Mouse (Mus musculus) urinary bladder, postnatal 14 days (tissue): ENCODE measurements around the gene Mindy4b-ps.
"Not testable (repeated sequence)": the region's sequence is repeated elsewhere in the genome, so short reads cannot be mapped to it uniquely, and the experiment has no call there.

Source experiments
- DNase-seq: peaks from one replicate; pipeline ENCODE4 v3.0.0; 2021; ENCODE audit warnings: low spot score

Gene Mindy4b-ps

GRCm38 (mm10) chr3:58822211-58822610 is at the start of gene Mindy4b-ps:
TSS of gene Mindy4b-ps (minus strand) at chr3:58822311.
- DNase-seq: no peak

- not testable (repeated sequence) for DNase-seq
Observed at GRCm38 (mm10) chr3:58871882-58872281, 49.8 kb upstream of the Mindy4b-ps start.

- DNase-seq: no peak
Observed at GRCm38 (mm10) chr3:58865690-58866089, 43.6 kb upstream of the Mindy4b-ps start.

GRCm38 (mm10) chr3:58862976-58863375 is 40.9 kb upstream of the Mindy4b-ps start:
- DNase-seq: no peak

- no peak for DNase-seq
Observed at GRCm38 (mm10) chr3:58843415-58843814, 21.3 kb upstream of the Mindy4b-ps start.

- no peak for DNase-seq
Observed at GRCm38 (mm10) chr3:58833442-58834160, 11.5 kb upstream of the Mindy4b-ps start.

GRCm38 (mm10) chr3:58832888-58833287 is 10.8 kb upstream of the Mindy4b-ps start:
- DNase-seq: no peak

GRCm38 (mm10) chr3:58831586-58831985 is 9.5 kb upstream of the Mindy4b-ps start:
- DNase-seq: no peak

GRCm38 (mm10) chr3:58829926-58830325 is 7.8 kb upstream of the Mindy4b-ps start:
- DNase-seq: no peak

GRCm38 (mm10) chr3:58828366-58829153 is 6.4 kb upstream of the Mindy4b-ps start:
- no peak for DNase-seq

GRCm38 (mm10) chr3:58826266-58826665 is 4.2 kb upstream of the Mindy4b-ps start:
- DNase-seq: no peak

GRCm38 (mm10) chr3:58817337-58817736 is 4.8 kb downstream of the Mindy4b-ps start:
- DNase-seq: no peak

GRCm38 (mm10) chr3:58814191-58814590 is 7.9 kb downstream of the Mindy4b-ps start:
- DNase-seq: no peak

GRCm38 (mm10) chr3:58810353-58810752 is 11.8 kb downstream of the Mindy4b-ps start:
- no peak for DNase-seq

GRCm38 (mm10) chr3:58809111-58809915 is 12.8 kb downstream of the Mindy4b-ps start:
- DNase-seq: no peak

- DNase-seq: no peak
Observed at GRCm38 (mm10) chr3:58808636-58809035, 13.5 kb downstream of the Mindy4b-ps start.

- DNase-seq: no peak
Observed at GRCm38 (mm10) chr3:58804745-58805144, 17.4 kb downstream of the Mindy4b-ps start.

- DNase-seq: no peak
Observed at GRCm38 (mm10) chr3:58798676-58799075, 23.4 kb downstream of the Mindy4b-ps start.

- DNase-seq: no peak
Observed at GRCm38 (mm10) chr3:58798245-58798644, 23.9 kb downstream of the Mindy4b-ps start.

- no peak for DNase-seq
Observed at GRCm38 (mm10) chr3:58789473-58789872, 32.6 kb downstream of the Mindy4b-ps start.

- no peak for DNase-seq
Observed at GRCm38 (mm10) chr3:58789033-58789432, 33.1 kb downstream of the Mindy4b-ps start.

- no peak for DNase-seq
Observed at GRCm38 (mm10) chr3:58786470-58786869, 35.6 kb downstream of the Mindy4b-ps start.
